Mouse (Mus musculus) C2C12 (cell line): ENCODE results near the gene Brsk1. TPM values are rescaled to one million over a fixed set of nuclear protein-coding genes. Genes with fewer than 3 reads are reported as not detected.
A peak's percentile ranks its signal among the peaks of the same experiment; 100 is the strongest.

ENCODE experiments used
- H3K27me3 ChIP-seq: one replicate; pipeline ENCODE4 v1.6.1; 2011; ENCODE audit not compliant: control insufficient read depth, insufficient read depth, insufficient read length
- H3K36me3 ChIP-seq: one replicate; pipeline ENCODE4 v1.6.1; 2011; ENCODE audit not compliant: control insufficient read depth, insufficient read depth
- H3K4me3 ChIP-seq: one replicate; pipeline ENCODE4 v1.5.1; 2011; ENCODE audit warnings: mild to moderate bottlenecking, control low read depth; ENCODE audit not compliant: poor library complexity, insufficient read depth, severe bottlenecking
- H3K79me2 ChIP-seq: one replicate; pipeline ENCODE4 v1.6.1; 2011; ENCODE audit not compliant: control insufficient read depth, insufficient read depth
- H3K79me3 ChIP-seq: one replicate; pipeline ENCODE4 v1.6.1; 2011; ENCODE audit warnings: low read depth, control low read depth
- H3ac ChIP-seq: one replicate; pipeline ENCODE3; 2011; ENCODE audit warnings: low read depth; ENCODE audit not compliant: control insufficient read depth, insufficient read length
- CEBPB ChIP-seq: IDR thresholded peaks from one replicate; pipeline ENCODE4 v1.6.1; 2011; ENCODE audit warnings: low read depth, mild to moderate bottlenecking, control low read depth, moderate library complexity
- CTCF ChIP-seq: IDR thresholded peaks from one replicate; pipeline ENCODE4 v1.5.1; 2011; ENCODE audit not compliant: control insufficient read depth, insufficient read depth, insufficient read length
- FOSL1 ChIP-seq: IDR thresholded peaks from one replicate; pipeline ENCODE4 v1.8.0; 2011; ENCODE audit warnings: mild to moderate bottlenecking, low read length; ENCODE audit not compliant: poor library complexity, insufficient read depth, severe bottlenecking
- MAX ChIP-seq: IDR thresholded peaks from one replicate; pipeline ENCODE4 v1.6.1; 2011; ENCODE audit warnings: mild to moderate bottlenecking, control low read depth
- MYOD1 ChIP-seq: IDR thresholded peaks from one replicate; pipeline ENCODE4 v1.6.1; 2011; ENCODE audit warnings: low read depth; ENCODE audit not compliant: control insufficient read depth, insufficient read length
- MYOG ChIP-seq: IDR thresholded peaks from one replicate; pipeline ENCODE4 v1.6.1; 2011; ENCODE audit not compliant: control insufficient read depth, insufficient read length; ENCODE audit errors: extremely low read depth
- USF1 ChIP-seq: IDR thresholded peaks from one replicate; pipeline ENCODE4 v1.6.1; 2011; ENCODE audit warnings: low read depth, mild to moderate bottlenecking, control low read depth, moderate library complexity
- polyA plus RNA-seq: library from polyadenylated mRNA; unstranded; fragments of >200 nt; fragmentation: generic; extraction: Trizol; gene quantifications from one replicate; pipeline ENCODE4 v1.2.1, GENCODE M21; 2012; ENCODE audit warnings: missing spikeins

Gene Brsk1
- polyA plus RNA-seq, 1 experiment, result 15.3 TPM

- peak overlapping the region; percentile 57 for H3K4me3 ChIP-seq
- H3ac ChIP-seq, result peak overlapping the region; percentile 61
- peaks cover 2% of the 10 kb centered on the region for H3K79me3 ChIP-seq
These were observed 50.7 kb downstream of the Brsk1 start for GRCm38 (mm10) chr7:4741151-4741550.

GRCm38 (mm10) chr7:4741672-4742481 is 51.5 kb downstream of the Brsk1 start:
- H3K27me3 ChIP-seq, result no peaks in the 10 kb centered on the region
- H3K36me3 ChIP-seq, result no peaks in the 10 kb centered on the region
- H3K79me2 ChIP-seq, result peaks cover 7% of the 10 kb centered on the region
- H3ac ChIP-seq, result no peak overlapping the region
- H3K4me3 ChIP-seq, result no peak overlapping the region
- TF ChIP-seq CEBPB, result no peak
- no peak for TF ChIP-seq CTCF
- TF ChIP-seq MYOG, result no peak
- TF ChIP-seq MYOD1, result no peak
- TF ChIP-seq MAX, result no peak
- no peak for TF ChIP-seq FOSL1
- TF ChIP-seq USF1, result no peak
- H3K79me3 ChIP-seq, result peaks cover 2% of the 10 kb centered on the region

More at GRCm38 (mm10) chr7:4741151-4741550, 50.7 kb downstream of the Brsk1 start:
- Histone ChIP-seq H3K36me3 (no peaks in the 10 kb centered on the region), H3K27me3 (no peaks in the 10 kb centered on the region), H3K79me2 (peaks cover 7% of the 10 kb centered on the region)
- TF ChIP-seq USF1 (no peak), FOSL1 (no peak), MYOD1 (no peak), MYOG (no peak), MAX (no peak), CTCF (no peak), CEBPB (no peak)

- Histone ChIP-seq H3K79me2 (peaks cover 7% of the 10 kb centered on the region), H3ac (no peak overlapping the region), H3K27me3 (no peaks in the 10 kb centered on the region), H3K36me3 (no peaks in the 10 kb centered on the region), H3K79me3 (peaks cover 2% of the 10 kb centered on the region), H3K4me3 (no peak overlapping the region)
- TF ChIP-seq FOSL1 (no peak), MYOD1 (no peak), MAX (no peak), CTCF (no peak), MYOG (no peak), CEBPB (no peak), USF1 (no peak)
These were observed 52.0 kb downstream of the Brsk1 start for GRCm38 (mm10) chr7:4742482-4742819.

GRCm38 (mm10) chr7:4743354-4743753 is 53.0 kb downstream of the Brsk1 start:
- H3K4me3 ChIP-seq, result no peak overlapping the region
- H3K79me3 ChIP-seq, result peaks cover 2% of the 10 kb centered on the region
- no peak overlapping the region for H3ac ChIP-seq
- no peaks in the 10 kb centered on the region for H3K36me3 ChIP-seq
- no peaks in the 10 kb centered on the region for H3K27me3 ChIP-seq
- TF ChIP-seq MAX, result no peak
- no peak for TF ChIP-seq MYOG
- peaks cover 7% of the 10 kb centered on the region for H3K79me2 ChIP-seq

GRCm38 (mm10) chr7:4744886-4745285 is 54.5 kb downstream of the Brsk1 start:
- no peak overlapping the region for H3ac ChIP-seq
- TF ChIP-seq FOSL1, result no peak
- TF ChIP-seq MYOD1, result no peak
- TF ChIP-seq MAX, result no peak
- TF ChIP-seq USF1, result no peak
- TF ChIP-seq CEBPB, result no peak
- no peak for TF ChIP-seq CTCF
- no peak for TF ChIP-seq MYOG
- no peak overlapping the region for H3K4me3 ChIP-seq
- peaks cover 7% of the 10 kb centered on the region for H3K79me2 ChIP-seq
- H3K36me3 ChIP-seq, result no peaks in the 10 kb centered on the region
- no peaks in the 10 kb centered on the region for H3K27me3 ChIP-seq
- peaks cover 2% of the 10 kb centered on the region for H3K79me3 ChIP-seq
